Mouse (Mus musculus) ES-Bruce4 (cell line): ENCODE measurements around the gene Arhgap33.

Experiments used
- CTCF ChIP-seq: IDR thresholded peaks from one replicate; pipeline ENCODE4 v1.8.1; 2011; ENCODE audit warnings: low read depth, low read length
- EP300 ChIP-seq: IDR thresholded peaks from 2 replicates; pipeline ENCODE4 v1.6.1; 2011; ENCODE audit warnings: low read depth, low read length; ENCODE audit not compliant: insufficient read depth
- POLR2A ChIP-seq: IDR thresholded peaks from one replicate; pipeline ENCODE4 v1.8.1; 2011; ENCODE audit warnings: low read length; ENCODE audit not compliant: insufficient read depth

- TF ChIP-seq POLR2A (no peak), CTCF (no peak), EP300 (no peak)
Observed at GRCm38 (mm10) chr7:30534633-30535577, at the start of gene Arhgap33.
